Mouse (Mus musculus) G1E (cell line): ENCODE measurements at regions not wholly inside any gene's neighbourhood (a gene's known extent, or its start where the extent isn't known, plus 50 kb on each side); places are given as distances from the start of the nearest gene placed in this dataset.

Experiments
- ATAC-seq: 2 replicates; pipeline ENCODE4 v1.8.0; 2016; ENCODE audit warnings: mild to moderate bottlenecking; ENCODE audit not compliant: insufficient number of reproducible peaks, poor library complexity, low FRiP score, severe bottlenecking; ENCODE audit errors: extremely low read depth
- DNase-seq: peaks from one replicate; pipeline ENCODE4 v3.0.0; 2012; ENCODE audit warnings: low spot score
- H3K27me3 ChIP-seq: 2 replicates; pipeline ENCODE4 v1.6.1; 2012; ENCODE audit warnings: mild to moderate bottlenecking, low read length, inconsistent platforms; ENCODE audit not compliant: insufficient read depth
- H3K36me3 ChIP-seq: replicated peaks from 2 replicates; pipeline ENCODE3; 2012; ENCODE audit warnings: mild to moderate bottlenecking, inconsistent platforms
- H3K4me1 ChIP-seq: 2 replicates; pipeline ENCODE4 v1.6.1; 2012; ENCODE audit warnings: low read depth, low read length, inconsistent platforms, mixed read lengths; ENCODE audit not compliant: insufficient read depth
- H3K4me3 ChIP-seq: 2 replicates; pipeline ENCODE4 v1.5.1; 2012; ENCODE audit warnings: low read depth, mild to moderate bottlenecking, inconsistent platforms, low read length, moderate library complexity, mixed read lengths
- H3K9me3 ChIP-seq: replicated peaks from 2 replicates; pipeline ENCODE4 v1.6.1; 2012; ENCODE audit warnings: inconsistent platforms
- CTCF ChIP-seq: IDR thresholded peaks from 2 replicates; pipeline ENCODE4 v1.5.1; 2012; ENCODE audit warnings: low read depth, low read length, inconsistent platforms, mixed read lengths
- GATA1 ChIP-seq: IDR thresholded peaks from 2 replicates; pipeline ENCODE4 v1.6.1; 2012; ENCODE audit warnings: borderline replicate concordance, low read length, inconsistent platforms, mixed read lengths
- GATA2 ChIP-seq: IDR thresholded peaks from 2 replicates; pipeline ENCODE4 v1.6.1; 2012; ENCODE audit warnings: low read depth, low read length, inconsistent platforms, borderline replicate concordance
- POLR2AphosphoS5 ChIP-seq: IDR thresholded peaks from 2 replicates; pipeline ENCODE4 v1.6.1; 2012; ENCODE audit warnings: low read depth, low read length, inconsistent platforms; ENCODE audit not compliant: insufficient replicate concordance
- TAL1 ChIP-seq: conservative IDR thresholded peaks from 2 replicates; pipeline ENCODE4 v1.6.1; 2012; ENCODE audit warnings: low read depth, low read length, inconsistent platforms, mixed read lengths

DNA sequence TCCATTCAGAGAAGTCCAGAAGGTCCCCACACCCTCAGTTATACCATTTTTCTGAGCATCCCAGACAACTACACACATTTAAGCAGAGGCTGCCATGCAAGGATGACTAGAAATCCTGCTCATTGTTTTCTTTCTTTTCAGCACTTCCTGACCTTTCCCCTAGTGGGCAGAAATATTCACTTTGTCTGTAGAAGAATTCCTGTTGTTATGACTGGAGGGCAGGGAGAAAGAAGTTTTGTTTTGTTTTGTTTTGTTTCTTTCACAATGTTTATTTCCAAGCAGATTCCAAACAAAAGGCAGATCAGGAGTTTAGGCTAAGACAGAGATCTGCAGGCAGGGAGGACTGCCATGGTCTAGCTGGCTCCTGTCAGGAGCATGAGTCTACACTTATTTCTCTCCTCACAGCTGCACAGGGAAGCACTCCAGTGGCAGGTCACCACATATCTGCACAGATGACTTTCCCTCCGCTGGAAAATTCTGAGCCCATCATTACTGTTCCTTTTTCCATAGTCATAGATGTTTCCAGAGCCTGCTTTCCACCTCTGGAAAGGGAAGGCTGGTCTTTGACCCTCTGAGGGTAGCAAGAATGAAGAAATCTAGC is 182.5 kb upstream of the Dyrk2 start:
- ATAC-seq (no peak), DNase-seq (no peak)
- TF ChIP-seq GATA2 (no peak), TAL1 (no peak), POLR2AphosphoS5 (no peak), CTCF (no peak), GATA1 (no peak)
- Histone ChIP-seq H3K27me3 (peaks cover 43% of the 10 kb centered on the region), H3K4me1 (peaks cover 30% of the 10 kb centered on the region), H3K4me3 (no peak overlapping the region), H3K9me3 (no peaks in the 10 kb centered on the region), H3K36me3 (no peaks in the 10 kb centered on the region)

- Histone ChIP-seq H3K4me1 (peaks cover 33% of the 10 kb centered on the region), H3K27me3 (peaks cover 50% of the 10 kb centered on the region), H3K4me3 (no peak overlapping the region), H3K9me3 (no peaks in the 10 kb centered on the region), H3K36me3 (no peaks in the 10 kb centered on the region)
- TF ChIP-seq GATA1 (no peak), GATA2 (no peak), POLR2AphosphoS5 (no peak), CTCF (no peak), TAL1 (no peak)
- ATAC-seq (no peak), DNase-seq (no peak)
These were observed 181.6 kb upstream of the Dyrk2 start for GRCm38 (mm10) chr10:119051598-119051997.

DNA sequence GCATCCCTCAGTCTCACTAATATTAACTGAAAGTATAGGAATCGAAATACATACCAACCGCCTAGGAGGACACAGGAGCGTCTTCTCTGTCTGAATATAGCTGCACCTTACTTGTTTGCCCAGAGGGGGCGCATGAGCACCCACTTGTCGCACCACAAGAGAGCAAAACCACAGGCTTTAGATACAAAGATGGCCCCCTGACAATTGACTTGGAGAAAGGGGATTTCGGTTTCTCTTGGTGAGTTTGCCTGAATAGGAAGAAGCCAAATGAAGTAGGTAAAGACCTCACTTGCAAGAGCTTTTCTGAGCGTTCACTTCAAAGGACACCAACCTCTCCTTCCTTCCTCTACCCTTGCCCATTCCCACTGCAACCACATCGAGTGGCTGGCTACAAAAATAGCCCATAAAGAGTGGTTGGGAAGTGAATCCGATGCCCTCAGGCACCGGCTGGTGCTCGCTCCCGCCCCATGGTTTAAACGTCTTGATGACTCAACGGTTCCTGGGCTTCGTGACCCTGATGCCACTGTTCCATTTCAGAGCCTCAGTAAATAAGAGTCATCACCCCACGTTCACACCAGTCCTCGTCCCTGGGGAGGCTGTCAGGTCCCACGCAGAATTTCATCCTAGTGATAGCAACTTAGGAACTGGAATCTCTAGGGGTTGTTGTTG is 180.1 kb upstream of the Dyrk2 start:
- H3K36me3 ChIP-seq: no peaks in the 10 kb centered on the region
- DNase-seq (no peak), ATAC-seq (no peak)
- H3K27me3 ChIP-seq: peaks cover 50% of the 10 kb centered on the region
- no peaks in the 10 kb centered on the region for H3K9me3 ChIP-seq
- no peak overlapping the region for H3K4me3 ChIP-seq
- TF ChIP-seq CTCF: no peak; the same call in 1 of the 2 replicates
- no peak for TF ChIP-seq GATA1
- TF ChIP-seq TAL1: no peak
- no peak for TF ChIP-seq POLR2AphosphoS5
- no peak for TF ChIP-seq GATA2
- peaks cover 30% of the 10 kb centered on the region for H3K4me1 ChIP-seq

- Histone ChIP-seq H3K9me3 (no peaks in the 10 kb centered on the region), H3K27me3 (peaks cover 46% of the 10 kb centered on the region), H3K4me1 (peaks cover 30% of the 10 kb centered on the region), H3K4me3 (no peak overlapping the region), H3K36me3 (no peaks in the 10 kb centered on the region)
- TF ChIP-seq TAL1: peak; percentile 69
- no peak for TF ChIP-seq CTCF
- TF ChIP-seq GATA2: no peak
- DNase-seq (no peak), ATAC-seq (peak; percentile 79)
These were observed 178.8 kb upstream of the Dyrk2 start for GRCm38 (mm10) chr10:119048643-119049420.

- Histone ChIP-seq H3K9me3 (no peaks in the 10 kb centered on the region), H3K4me1 (peaks cover 32% of the 10 kb centered on the region), H3K4me3 (no peak overlapping the region), H3K27me3 (peaks cover 51% of the 10 kb centered on the region), H3K36me3 (no peaks in the 10 kb centered on the region)
- no peak for ATAC-seq
- TF ChIP-seq POLR2AphosphoS5 (no peak), GATA1 (no peak), TAL1 (no peak), CTCF (no peak), GATA2 (no peak)
- DNase-seq: no peak
These were observed 175.1 kb upstream of the Dyrk2 start for GRCm38 (mm10) chr10:119045059-119045458.

DNA sequence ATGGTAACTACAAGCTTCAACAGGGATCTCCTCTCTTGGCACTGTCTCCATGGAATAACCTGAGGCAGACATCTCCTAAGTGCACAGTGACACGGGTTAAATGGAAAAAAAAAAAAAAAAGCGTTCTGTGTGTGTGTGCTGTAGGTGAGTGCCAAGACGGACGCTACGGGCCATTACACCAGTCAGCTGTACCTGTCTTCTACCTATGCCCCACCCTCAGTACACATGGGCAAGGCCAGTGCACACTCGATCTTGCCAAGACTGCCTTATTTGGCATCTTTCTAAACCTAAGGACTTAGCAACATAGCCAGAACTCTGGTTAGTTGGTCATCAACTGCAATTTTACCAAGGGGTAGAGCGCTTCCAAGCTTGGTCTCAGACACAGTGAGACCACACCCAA is 173.1 kb upstream of the Dyrk2 start:
- DNase-seq: no peak
- H3K9me3 ChIP-seq: no peaks in the 10 kb centered on the region
- peaks cover 28% of the 10 kb centered on the region for H3K4me1 ChIP-seq
- H3K4me3 ChIP-seq: no peak overlapping the region
- H3K27me3 ChIP-seq: peaks cover 58% of the 10 kb centered on the region
- ATAC-seq: no peak
- TF ChIP-seq GATA1 (no peak), CTCF (no peak), POLR2AphosphoS5 (no peak), TAL1 (no peak), GATA2 (no peak)
- H3K36me3 ChIP-seq: no peaks in the 10 kb centered on the region
